Mouse (Mus musculus): Measurements from ENCODE around the gene D17H6S53E. TPM values are rescaled to one million over a fixed set of nuclear protein-coding genes. Genes with fewer than 3 reads are reported as not detected.

Gene D17H6S53E
- polyA plus RNA-seq, 1 experiment from 2014 or later = 15.5 TPM

Other genes with a start within 250 kb of the D17H6S53E start
- 3.5 TPM for gene Zbtb12, start 246.9 kb upstream of the D17H6S53E start, polyA plus RNA-seq (2015; fragmentation: Illumina TruSeq; extraction: RNeasy Lipid Tissue Mini Kit (QIAGEN cat#74804); ENCODE audit: insufficient read depth, low replicate concordance)
- gene Gm20547, start 244.3 kb upstream of the D17H6S53E start, polyA plus RNA-seq (2015; fragmentation: Illumina TruSeq; extraction: RNeasy Lipid Tissue Mini Kit (QIAGEN cat#74804); ENCODE audit: insufficient read depth, low replicate concordance) = not detected
- 38.7 TPM for gene C2, start 228.1 kb upstream of the D17H6S53E start, polyA plus RNA-seq (2015; fragmentation: Illumina TruSeq; extraction: RNeasy Lipid Tissue Mini Kit (QIAGEN cat#74804); ENCODE audit: insufficient read depth, low replicate concordance)
- 55.6 TPM for gene Ehmt2, start 227.9 kb upstream of the D17H6S53E start, polyA plus RNA-seq (2015; fragmentation: Illumina TruSeq; extraction: RNeasy Lipid Tissue Mini Kit (QIAGEN cat#74804); ENCODE audit: insufficient read depth, low replicate concordance)
- not detected for gene Slc44a4, start 211.9 kb upstream of the D17H6S53E start, polyA plus RNA-seq (2015; fragmentation: Illumina TruSeq; extraction: RNeasy Lipid Tissue Mini Kit (QIAGEN cat#74804); ENCODE audit: insufficient read depth, low replicate concordance)
- 21.7 TPM for gene Neu1, start 195.1 kb upstream of the D17H6S53E start, polyA plus RNA-seq (2015; fragmentation: Illumina TruSeq; extraction: RNeasy Lipid Tissue Mini Kit (QIAGEN cat#74804); ENCODE audit: insufficient read depth, low replicate concordance)
- 1.2 TPM for gene Hspa1b, start 167.1 kb upstream of the D17H6S53E start, polyA plus RNA-seq (2015; fragmentation: Illumina TruSeq; extraction: RNeasy Lipid Tissue Mini Kit (QIAGEN cat#74804); ENCODE audit: insufficient read depth, low replicate concordance)
- not detected for gene Gm20481, start 156.5 kb upstream of the D17H6S53E start, polyA plus RNA-seq (2015; fragmentation: Illumina TruSeq; extraction: RNeasy Lipid Tissue Mini Kit (QIAGEN cat#74804); ENCODE audit: insufficient read depth, low replicate concordance)
- gene Hspa1a, start 154.2 kb upstream of the D17H6S53E start, polyA plus RNA-seq (2015; fragmentation: Illumina TruSeq; extraction: RNeasy Lipid Tissue Mini Kit (QIAGEN cat#74804); ENCODE audit: insufficient read depth, low replicate concordance) = 0.52 TPM
- not detected for gene Hspa1l, start 153.7 kb upstream of the D17H6S53E start, polyA plus RNA-seq (2015; fragmentation: Illumina TruSeq; extraction: RNeasy Lipid Tissue Mini Kit (QIAGEN cat#74804); ENCODE audit: insufficient read depth, low replicate concordance)
- gene Lsm2, start 144.5 kb upstream of the D17H6S53E start, polyA plus RNA-seq (2015; fragmentation: Illumina TruSeq; extraction: RNeasy Lipid Tissue Mini Kit (QIAGEN cat#74804); ENCODE audit: insufficient read depth, low replicate concordance) = 45.5 TPM
- gene Vars, start 125.4 kb upstream of the D17H6S53E start, polyA plus RNA-seq (2015; fragmentation: Illumina TruSeq; extraction: RNeasy Lipid Tissue Mini Kit (QIAGEN cat#74804); ENCODE audit: insufficient read depth, low replicate concordance) = 100 TPM
- 0.54 TPM for gene Vwa7, start 109.8 kb upstream of the D17H6S53E start, polyA plus RNA-seq (2015; fragmentation: Illumina TruSeq; extraction: RNeasy Lipid Tissue Mini Kit (QIAGEN cat#74804); ENCODE audit: insufficient read depth, low replicate concordance)
- gene Sapcd1, start 98.4 kb upstream of the D17H6S53E start, polyA plus RNA-seq (2015; fragmentation: Illumina TruSeq; extraction: RNeasy Lipid Tissue Mini Kit (QIAGEN cat#74804); ENCODE audit: insufficient read depth, low replicate concordance) = 2.6 TPM
- gene Msh5, start 79.6 kb upstream of the D17H6S53E start, polyA plus RNA-seq (2015; fragmentation: Illumina TruSeq; extraction: RNeasy Lipid Tissue Mini Kit (QIAGEN cat#74804); ENCODE audit: insufficient read depth, low replicate concordance) = 6.1 TPM
- gene Clic1, start 76.4 kb upstream of the D17H6S53E start, polyA plus RNA-seq (2015; fragmentation: Illumina TruSeq; extraction: RNeasy Lipid Tissue Mini Kit (QIAGEN cat#74804); ENCODE audit: insufficient read depth, low replicate concordance) = 228 TPM
- 3.2 TPM for gene Ddah2, start 67.3 kb upstream of the D17H6S53E start, polyA plus RNA-seq (2015; fragmentation: Illumina TruSeq; extraction: RNeasy Lipid Tissue Mini Kit (QIAGEN cat#74804); ENCODE audit: insufficient read depth, low replicate concordance)
- 0.26 TPM for gene Ly6g6c, start 61.0 kb upstream of the D17H6S53E start, polyA plus RNA-seq (2015; fragmentation: Illumina TruSeq; extraction: RNeasy Lipid Tissue Mini Kit (QIAGEN cat#74804); ENCODE audit: insufficient read depth, low replicate concordance)
- gene Mpig6b, start 60.2 kb upstream of the D17H6S53E start, polyA plus RNA-seq (2015; fragmentation: Illumina TruSeq; extraction: RNeasy Lipid Tissue Mini Kit (QIAGEN cat#74804); ENCODE audit: insufficient read depth, low replicate concordance) = 2.5 TPM
- not detected for gene Ly6g6e, start 49.5 kb upstream of the D17H6S53E start, polyA plus RNA-seq (2015; fragmentation: Illumina TruSeq; extraction: RNeasy Lipid Tissue Mini Kit (QIAGEN cat#74804); ENCODE audit: insufficient read depth, low replicate concordance)
- gene Ly6g6d, start 48.3 kb upstream of the D17H6S53E start, polyA plus RNA-seq (2015; fragmentation: Illumina TruSeq; extraction: RNeasy Lipid Tissue Mini Kit (QIAGEN cat#74804); ENCODE audit: insufficient read depth, low replicate concordance) = not detected
- 0.93 TPM for gene Ly6g6f, start 40.8 kb upstream of the D17H6S53E start, polyA plus RNA-seq (2015; fragmentation: Illumina TruSeq; extraction: RNeasy Lipid Tissue Mini Kit (QIAGEN cat#74804); ENCODE audit: insufficient read depth, low replicate concordance)
- gene Abhd16a, start 37.1 kb upstream of the D17H6S53E start, polyA plus RNA-seq (2015; fragmentation: Illumina TruSeq; extraction: RNeasy Lipid Tissue Mini Kit (QIAGEN cat#74804); ENCODE audit: insufficient read depth, low replicate concordance) = 19.7 TPM
- not detected for gene Ly6g5c, start 18.1 kb upstream of the D17H6S53E start, polyA plus RNA-seq (2015; fragmentation: Illumina TruSeq; extraction: RNeasy Lipid Tissue Mini Kit (QIAGEN cat#74804); ENCODE audit: insufficient read depth, low replicate concordance)
- 1.6 TPM for gene Ly6g5b, start 10.9 kb upstream of the D17H6S53E start, polyA plus RNA-seq (2015; fragmentation: Illumina TruSeq; extraction: RNeasy Lipid Tissue Mini Kit (QIAGEN cat#74804); ENCODE audit: insufficient read depth, low replicate concordance)
- 24.2 TPM for gene Gpank1, start 4.9 kb upstream of the D17H6S53E start, polyA plus RNA-seq (2015; fragmentation: Illumina TruSeq; extraction: RNeasy Lipid Tissue Mini Kit (QIAGEN cat#74804); ENCODE audit: insufficient read depth, low replicate concordance)
- gene Csnk2b, start 4.3 kb upstream of the D17H6S53E start, polyA plus RNA-seq (2015; fragmentation: Illumina TruSeq; extraction: RNeasy Lipid Tissue Mini Kit (QIAGEN cat#74804); ENCODE audit: insufficient read depth, low replicate concordance) = 133 TPM
- 0.33 TPM for gene Apom, start 5.7 kb downstream of the D17H6S53E start, polyA plus RNA-seq (2015; fragmentation: Illumina TruSeq; extraction: RNeasy Lipid Tissue Mini Kit (QIAGEN cat#74804); ENCODE audit: insufficient read depth, low replicate concordance)
- gene Bag6, start 8.8 kb downstream of the D17H6S53E start, polyA plus RNA-seq (2015; fragmentation: Illumina TruSeq; extraction: RNeasy Lipid Tissue Mini Kit (QIAGEN cat#74804); ENCODE audit: insufficient read depth, low replicate concordance) = 69.9 TPM
- 58.2 TPM for gene Prrc2a, start 38.5 kb downstream of the D17H6S53E start, polyA plus RNA-seq (2015; fragmentation: Illumina TruSeq; extraction: RNeasy Lipid Tissue Mini Kit (QIAGEN cat#74804); ENCODE audit: insufficient read depth, low replicate concordance)
- gene Aif1, start 49.7 kb downstream of the D17H6S53E start, polyA plus RNA-seq (2015; fragmentation: Illumina TruSeq; extraction: RNeasy Lipid Tissue Mini Kit (QIAGEN cat#74804); ENCODE audit: insufficient read depth, low replicate concordance) = 157 TPM
- gene Lst1, start 62.1 kb downstream of the D17H6S53E start, polyA plus RNA-seq (2015; fragmentation: Illumina TruSeq; extraction: RNeasy Lipid Tissue Mini Kit (QIAGEN cat#74804); ENCODE audit: insufficient read depth, low replicate concordance) = 139 TPM
- gene Ltb, start 68.1 kb downstream of the D17H6S53E start, polyA plus RNA-seq (2015; fragmentation: Illumina TruSeq; extraction: RNeasy Lipid Tissue Mini Kit (QIAGEN cat#74804); ENCODE audit: insufficient read depth, low replicate concordance) = 99.6 TPM
- 15.3 TPM for gene Tnf, start 75.6 kb downstream of the D17H6S53E start, polyA plus RNA-seq (2015; fragmentation: Illumina TruSeq; extraction: RNeasy Lipid Tissue Mini Kit (QIAGEN cat#74804); ENCODE audit: insufficient read depth, low replicate concordance)
- 24.3 TPM for gene Lta, start 79.0 kb downstream of the D17H6S53E start, polyA plus RNA-seq (2015; fragmentation: Illumina TruSeq; extraction: RNeasy Lipid Tissue Mini Kit (QIAGEN cat#74804); ENCODE audit: insufficient read depth, low replicate concordance)
- 0.72 TPM for gene Gm16181, start 94.5 kb downstream of the D17H6S53E start, polyA plus RNA-seq (2015; fragmentation: Illumina TruSeq; extraction: RNeasy Lipid Tissue Mini Kit (QIAGEN cat#74804); ENCODE audit: insufficient read depth, low replicate concordance)
- gene Atp6v1g2, start 107.3 kb downstream of the D17H6S53E start, polyA plus RNA-seq (2015; fragmentation: Illumina TruSeq; extraction: RNeasy Lipid Tissue Mini Kit (QIAGEN cat#74804); ENCODE audit: insufficient read depth, low replicate concordance) = 14.4 TPM
- 3.1 TPM for gene Nfkbil1, start 109.4 kb downstream of the D17H6S53E start, polyA plus RNA-seq (2015; fragmentation: Illumina TruSeq; extraction: RNeasy Lipid Tissue Mini Kit (QIAGEN cat#74804); ENCODE audit: insufficient read depth, low replicate concordance)
- gene Ddx39b, start 115.4 kb downstream of the D17H6S53E start, polyA plus RNA-seq (2015; fragmentation: Illumina TruSeq; extraction: RNeasy Lipid Tissue Mini Kit (QIAGEN cat#74804); ENCODE audit: insufficient read depth, low replicate concordance) = 220 TPM
- gene H2-D1, start 136.4 kb downstream of the D17H6S53E start, polyA plus RNA-seq (2015; fragmentation: Illumina TruSeq; extraction: RNeasy Lipid Tissue Mini Kit (QIAGEN cat#74804); ENCODE audit: insufficient read depth, low replicate concordance) = 1,132 TPM
- gene H2-Q1, start 194.0 kb downstream of the D17H6S53E start, polyA plus RNA-seq (2015; fragmentation: Illumina TruSeq; extraction: RNeasy Lipid Tissue Mini Kit (QIAGEN cat#74804); ENCODE audit: insufficient read depth, low replicate concordance) = not detected
- 0.76 TPM for gene H2-Q2, start 215.9 kb downstream of the D17H6S53E start, polyA plus RNA-seq (2015; fragmentation: Illumina TruSeq; extraction: RNeasy Lipid Tissue Mini Kit (QIAGEN cat#74804); ENCODE audit: insufficient read depth, low replicate concordance)